Mouse (Mus musculus) embryonic facial prominence, embryonic 12.5 days (tissue): ENCODE results near the gene Ctnna2. TPM values are rescaled to one million over a fixed set of nuclear protein-coding genes. Genes with fewer than 3 reads are reported as not detected.

Experiments
- ATAC-seq: fragments of 200-750 bp; cut with Nextera tagmentation; 2 replicates; pipeline ENCODE4 v1.8.0; 2017; ENCODE audit not compliant: insufficient number of reproducible peaks, insufficient read depth, low FRiP score, low TSS enrichment
- H3K27ac ChIP-seq: fragments of 300-500 bp; sonication (generic); 2 replicates; pipeline ENCODE4 v1.5.1; 2016; ENCODE audit warnings: mild to moderate bottlenecking
- H3K27me3 ChIP-seq: fragments of 300-500 bp; sonication (generic); 2 replicates; pipeline ENCODE4 v1.6.1; 2016; ENCODE audit warnings: mild to moderate bottlenecking, moderate library complexity
- H3K36me3 ChIP-seq: fragments of 300-500 bp; sonication (generic); 2 replicates; pipeline ENCODE4 v1.6.1; 2016; ENCODE audit warnings: mild to moderate bottlenecking
- H3K4me1 ChIP-seq: fragments of 300-500 bp; sonication (generic); 2 replicates; pipeline ENCODE4 v1.6.1; 2016
- H3K4me2 ChIP-seq: fragments of 300-500 bp; sonication (generic); replicated peaks from 2 replicates; pipeline ENCODE4 v1.6.1; 2016; ENCODE audit warnings: mild to moderate bottlenecking, moderate library complexity
- H3K4me3 ChIP-seq: fragments of 300-500 bp; sonication (generic); 2 replicates; pipeline ENCODE4 v1.5.1; 2016; ENCODE audit warnings: mild to moderate bottlenecking
- H3K9ac ChIP-seq: fragments of 300-500 bp; sonication (generic); 2 replicates; pipeline ENCODE4 v1.6.1; 2016; ENCODE audit warnings: mild to moderate bottlenecking, moderate library complexity
- H3K9me3 ChIP-seq: fragments of 300-500 bp; sonication (generic); 2 replicates; pipeline ENCODE4 v1.6.1; 2016; ENCODE audit warnings: mild to moderate bottlenecking, moderate library complexity
- WGBS: fragments of 180-500 bp; shearing (Covaris S2); methylation state at CpG from one replicate; pipeline ENCODE4 v1.1.7; 2016; 5-methylcytosine and 5-hydroxymethylcytosine counted together
- polyA plus RNA-seq: library from polyadenylated mRNA; unstranded; fragments of >200 nt; fragmentation: Nextera tagmentation; extraction: Ambion mirVana; gene quantifications from 2 replicates; pipeline ENCODE4 v1.2.1, GENCODE M21; 2016

Gene Ctnna2
- polyA plus RNA-seq, 1 experiment from 2014 or later: 16.8 TPM

DNA sequence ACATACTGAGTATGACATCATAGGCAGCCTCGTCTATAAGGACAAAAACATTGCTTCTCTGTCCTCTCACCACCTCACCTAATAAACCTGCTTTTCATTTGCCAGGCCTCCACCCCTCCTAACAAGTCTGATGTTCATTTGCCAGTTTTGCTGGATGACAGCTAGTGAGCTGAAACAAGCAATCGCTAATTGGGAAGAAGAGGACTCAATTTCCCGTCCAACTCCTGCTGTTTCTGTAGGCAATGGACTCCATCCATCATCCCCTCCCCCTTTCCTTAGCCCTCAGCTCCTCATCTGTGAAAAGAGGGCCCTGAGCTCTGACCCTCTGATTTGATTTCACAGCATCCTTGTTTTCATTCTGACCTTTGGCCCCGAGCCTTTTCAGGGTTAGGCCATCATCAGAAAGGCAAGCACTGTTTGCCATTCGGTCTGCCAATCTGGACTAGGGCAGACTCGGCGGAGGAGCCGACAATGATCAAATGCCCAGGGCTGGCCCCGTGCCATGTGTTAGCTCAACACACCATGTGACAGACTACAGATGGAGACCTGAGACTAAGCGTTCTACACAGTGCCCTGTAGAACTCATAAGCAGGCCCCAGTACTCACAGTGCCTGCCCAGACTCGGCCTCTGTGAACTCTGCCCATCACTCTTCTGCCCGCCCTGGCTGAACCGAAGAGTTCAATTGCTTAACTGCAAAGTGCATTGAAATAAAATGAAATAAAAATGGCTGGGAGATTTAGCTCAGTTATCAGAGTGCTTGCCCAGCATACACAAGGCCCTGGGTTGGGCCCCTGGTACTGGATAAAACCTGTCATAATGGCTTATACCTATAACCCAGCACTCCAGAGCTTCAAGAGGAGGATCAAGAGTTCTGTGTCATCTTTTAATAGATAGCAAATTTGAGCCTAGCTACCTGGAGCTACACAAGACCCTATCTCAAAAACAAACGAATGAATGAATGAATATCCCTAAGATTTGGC is 903.8 kb downstream of the Ctnna2 start:
- Histone ChIP-seq H3K9me3 (no peaks in the 10 kb centered on the region), H3K9ac (no peak overlapping the region), H3K4me2 (no peak overlapping the region), H3K4me3 (no peak overlapping the region), H3K4me1 (no peaks in the 10 kb centered on the region), H3K36me3 (no peaks in the 10 kb centered on the region), H3K27me3 (no peaks in the 10 kb centered on the region), H3K27ac (no peak overlapping the region)
- peak; percentile 85 for ATAC-seq
- 37% methylated on average over 14 of the region's 14 CpGs for WGBS

GRCm38 (mm10) chr6:77069595-77069994 is 909.9 kb downstream of the Ctnna2 start:
- H3K4me3 ChIP-seq: no peak overlapping the region
- H3K9me3 ChIP-seq: no peaks in the 10 kb centered on the region
- H3K9ac ChIP-seq: no peak overlapping the region
- H3K4me1 ChIP-seq: no peaks in the 10 kb centered on the region
- no peak for ATAC-seq
- H3K27ac ChIP-seq: no peak overlapping the region
- no peaks in the 10 kb centered on the region for H3K36me3 ChIP-seq
- WGBS: 64% methylated on average over 3 of the region's 3 CpGs
- H3K27me3 ChIP-seq: no peaks in the 10 kb centered on the region
- no peak overlapping the region for H3K4me2 ChIP-seq

GRCm38 (mm10) chr6:77050690-77051089 is 928.8 kb downstream of the Ctnna2 start:
- no peak overlapping the region for H3K4me2 ChIP-seq
- H3K4me1 ChIP-seq: no peaks in the 10 kb centered on the region
- ATAC-seq: no peak
- H3K4me3 ChIP-seq: no peak overlapping the region
- H3K9ac ChIP-seq: no peak overlapping the region
- WGBS: 53% methylated on average over 3 of the region's 3 CpGs
- no peaks in the 10 kb centered on the region for H3K27me3 ChIP-seq
- H3K36me3 ChIP-seq: no peaks in the 10 kb centered on the region
- no peaks in the 10 kb centered on the region for H3K9me3 ChIP-seq
- H3K27ac ChIP-seq: no peak overlapping the region

GRCm38 (mm10) chr6:77050193-77050592 is 929.3 kb downstream of the Ctnna2 start:
- H3K4me3 ChIP-seq: no peak overlapping the region
- no peak overlapping the region for H3K27ac ChIP-seq
- H3K36me3 ChIP-seq: no peaks in the 10 kb centered on the region
- no peaks in the 10 kb centered on the region for H3K4me1 ChIP-seq
- H3K9me3 ChIP-seq: no peaks in the 10 kb centered on the region
- H3K9ac ChIP-seq: no peak overlapping the region
- WGBS: 83% methylated on average over 2 of the region's 2 CpGs
- H3K27me3 ChIP-seq: no peaks in the 10 kb centered on the region
- H3K4me2 ChIP-seq: no peak overlapping the region
- ATAC-seq: no peak

- Histone ChIP-seq H3K4me2 (no peak overlapping the region), H3K27ac (no peak overlapping the region), H3K9ac (no peak overlapping the region), H3K9me3 (no peaks in the 10 kb centered on the region), H3K4me3 (no peak overlapping the region), H3K4me1 (no peaks in the 10 kb centered on the region), H3K36me3 (no peaks in the 10 kb centered on the region), H3K27me3 (no peaks in the 10 kb centered on the region)
- 60% methylated on average over 1 of the region's 1 CpGs for WGBS
- ATAC-seq: no peak
These were observed 931.9 kb downstream of the Ctnna2 start for GRCm38 (mm10) chr6:77047568-77047967.

GRCm38 (mm10) chr6:77025066-77025465 is 954.4 kb downstream of the Ctnna2 start:
- H3K4me3 ChIP-seq: no peak overlapping the region
- no peaks in the 10 kb centered on the region for H3K4me1 ChIP-seq
- H3K27ac ChIP-seq: no peak overlapping the region
- ATAC-seq: no peak
- no peak overlapping the region for H3K4me2 ChIP-seq
- H3K9me3 ChIP-seq: no peaks in the 10 kb centered on the region
- H3K27me3 ChIP-seq: no peaks in the 10 kb centered on the region
- H3K9ac ChIP-seq: no peak overlapping the region
- no peaks in the 10 kb centered on the region for H3K36me3 ChIP-seq

- Histone ChIP-seq H3K27ac (no peak overlapping the region), H3K4me3 (no peak overlapping the region), H3K9ac (no peak overlapping the region), H3K4me1 (no peaks in the 10 kb centered on the region), H3K27me3 (no peaks in the 10 kb centered on the region), H3K9me3 (no peaks in the 10 kb centered on the region), H3K36me3 (no peaks in the 10 kb centered on the region), H3K4me2 (no peak overlapping the region)
- ATAC-seq: no peak
- 78% methylated on average over 2 of the region's 2 CpGs for WGBS
These were observed 966.3 kb downstream of the Ctnna2 start for GRCm38 (mm10) chr6:77013194-77013593.

DNA sequence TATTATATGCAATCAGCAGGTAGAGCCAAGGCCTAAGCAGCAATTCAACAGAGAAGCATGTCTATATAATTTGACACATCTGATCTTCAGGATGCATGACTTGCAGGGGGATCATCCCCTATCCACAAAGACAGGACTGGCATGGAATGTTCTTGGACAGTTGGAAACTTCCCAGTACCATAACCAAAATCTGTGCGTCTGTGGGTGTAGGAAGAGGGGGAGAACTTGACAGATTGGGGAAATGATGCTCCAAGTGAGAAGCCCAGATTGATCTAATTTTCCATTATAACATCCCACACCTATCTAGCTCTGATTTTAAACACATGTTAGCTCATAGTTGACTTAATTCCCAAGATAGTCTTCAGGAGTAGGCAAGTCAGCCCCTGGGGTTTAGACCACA is 968.5 kb downstream of the Ctnna2 start:
- Histone ChIP-seq H3K27me3 (no peaks in the 10 kb centered on the region), H3K27ac (no peak overlapping the region), H3K4me2 (no peak overlapping the region), H3K36me3 (no peaks in the 10 kb centered on the region), H3K9me3 (no peaks in the 10 kb centered on the region), H3K4me3 (no peak overlapping the region), H3K4me1 (no peaks in the 10 kb centered on the region), H3K9ac (no peak overlapping the region)
- WGBS: 91% methylated on average over 1 of the region's 1 CpGs
- ATAC-seq: no peak

GRCm38 (mm10) chr6:76992128-76992527 is 987.4 kb downstream of the Ctnna2 start:
- Histone ChIP-seq H3K4me3 (no peak overlapping the region), H3K27ac (no peak overlapping the region), H3K4me1 (no peaks in the 10 kb centered on the region), H3K36me3 (no peaks in the 10 kb centered on the region), H3K9ac (no peak overlapping the region), H3K27me3 (no peaks in the 10 kb centered on the region), H3K9me3 (no peaks in the 10 kb centered on the region), H3K4me2 (no peak overlapping the region)
- ATAC-seq: no peak
- 86% methylated on average over 3 of the region's 3 CpGs for WGBS

DNA sequence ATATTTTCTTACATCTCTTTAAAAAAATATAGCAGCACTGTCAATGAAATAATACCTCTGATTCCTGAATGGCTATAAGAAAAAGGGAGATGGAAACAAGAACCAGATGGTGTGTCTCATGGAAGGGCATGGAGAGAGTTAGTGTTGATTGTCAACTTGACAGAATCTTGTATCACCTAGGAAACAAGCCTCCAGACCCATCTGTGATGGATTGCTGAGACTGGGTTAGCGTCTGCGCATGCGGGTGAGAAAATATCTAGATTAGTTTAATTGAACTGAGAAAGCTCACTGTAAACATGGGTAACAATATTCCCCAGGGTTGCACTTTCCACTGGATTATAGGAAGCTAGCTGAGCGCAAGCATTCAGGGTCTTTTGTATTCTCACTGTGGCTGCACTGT is 994.7 kb downstream of the Ctnna2 start:
- H3K4me3 ChIP-seq: no peak overlapping the region
- no peak overlapping the region for H3K27ac ChIP-seq
- H3K36me3 ChIP-seq: no peaks in the 10 kb centered on the region
- H3K9me3 ChIP-seq: no peaks in the 10 kb centered on the region
- H3K4me1 ChIP-seq: no peaks in the 10 kb centered on the region
- H3K4me2 ChIP-seq: no peak overlapping the region
- 48% methylated on average over 4 of the region's 4 CpGs for WGBS
- ATAC-seq: no peak
- H3K9ac ChIP-seq: no peak overlapping the region
- no peaks in the 10 kb centered on the region for H3K27me3 ChIP-seq

- whole genome bisulfite sequencing: 89% methylated on average over 1 of the region's 1 CpGs
- H3K27ac ChIP-seq: no peak overlapping the region
- H3K36me3 ChIP-seq: no peaks in the 10 kb centered on the region
- H3K9me3 ChIP-seq: no peaks in the 10 kb centered on the region
- no peak overlapping the region for H3K4me3 ChIP-seq
- H3K4me1 ChIP-seq: no peaks in the 10 kb centered on the region
- no peak overlapping the region for H3K9ac ChIP-seq
- H3K4me2 ChIP-seq: no peak overlapping the region
- no peak for ATAC-seq
- H3K27me3 ChIP-seq: no peaks in the 10 kb centered on the region
These were observed 997.8 kb downstream of the Ctnna2 start for GRCm38 (mm10) chr6:76981651-76982050.

DNA sequence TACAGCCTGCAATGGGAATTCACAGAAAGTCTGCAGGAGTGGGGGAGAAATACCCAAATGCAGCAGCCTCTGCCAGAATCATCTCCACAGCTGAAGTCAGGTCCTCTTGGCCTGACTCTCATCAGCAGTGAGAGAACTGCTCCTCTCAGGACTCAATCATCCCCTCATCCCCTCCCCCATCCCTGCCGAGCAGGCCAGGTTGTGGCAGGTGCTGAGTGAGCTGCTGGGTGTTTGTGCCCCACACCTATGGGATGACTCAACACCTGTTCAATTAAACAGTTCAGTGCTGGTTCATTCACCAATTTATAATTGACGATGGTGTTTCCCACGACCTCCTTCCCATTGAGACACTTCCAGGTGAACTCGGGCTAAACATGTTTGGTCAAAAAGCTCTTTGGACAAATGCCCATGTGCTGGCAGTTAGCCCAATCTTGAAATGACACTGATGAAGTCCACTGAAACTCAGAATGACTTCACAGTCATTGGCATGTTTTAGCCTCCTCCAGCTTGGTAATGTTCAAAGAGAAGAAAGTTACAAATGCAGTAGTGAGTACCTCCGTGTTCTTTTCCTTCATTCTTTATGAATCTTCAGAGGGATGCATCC is 1000.1 kb downstream of the Ctnna2 start:
- no peaks in the 10 kb centered on the region for H3K9me3 ChIP-seq
- no peak overlapping the region for H3K9ac ChIP-seq
- no peaks in the 10 kb centered on the region for H3K27me3 ChIP-seq
- no peaks in the 10 kb centered on the region for H3K4me1 ChIP-seq
- no peak overlapping the region for H3K27ac ChIP-seq
- no peak overlapping the region for H3K4me3 ChIP-seq
- H3K4me2 ChIP-seq: no peak overlapping the region
- 78% methylated on average over 5 of the region's 5 CpGs for WGBS
- ATAC-seq: no peak
- H3K36me3 ChIP-seq: no peaks in the 10 kb centered on the region
